Mouse (Mus musculus) stomach, postnatal 0 days (tissue): ENCODE results near the gene Sema3e.

ENCODE experiments used
- CTCF ChIP-seq: IDR thresholded peaks from 2 replicates; pipeline ENCODE4 v1.5.1; 2016; ENCODE audit warnings: antibody characterized with exemption, low read depth, mild to moderate bottlenecking, moderate library complexity
- EP300 ChIP-seq: optimal IDR thresholded peaks from 2 replicates; pipeline ENCODE3; 2016; ENCODE audit warnings: antibody characterized with exemption

- TF ChIP-seq CTCF (peak; percentile 77), EP300 (no peak)
These were observed 193.6 kb downstream of the Sema3e start for GRCm38 (mm10) chr5:14218677-14219076.
